ENCODE assay signal across 17 mouse cellular contexts in the genomic region with DNA sequence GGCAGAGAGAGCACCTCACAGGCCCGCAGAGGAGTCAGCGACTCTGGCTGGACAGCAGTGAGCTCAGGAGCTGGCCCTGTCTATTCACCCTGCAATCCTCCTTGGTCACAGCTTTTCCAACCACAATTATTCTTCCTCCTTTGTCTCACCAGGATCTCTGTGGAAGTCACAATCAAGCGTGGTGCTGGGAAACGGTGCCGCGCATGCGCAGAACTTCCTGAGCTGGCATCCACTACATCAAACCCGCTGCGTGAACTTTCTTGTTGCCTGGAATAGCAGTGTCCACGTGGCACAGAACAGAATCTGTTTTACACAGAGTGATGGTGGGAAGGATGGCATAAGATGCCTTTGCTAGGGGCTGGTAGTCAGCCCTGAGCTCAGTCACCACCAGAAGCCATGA.
"Had no signal": no experiment of that assay in that cellular context is flagged by ENCODE, and none has a peak within 500 bp of the region (broad histone marks: within the 10 kb centered on the region; RNA-seq: fewer than 3 reads in every experiment).

No protein-coding gene starts in this region.

- H3K27me3 ChIP-seq: intestine, embryonic 15.5 days; liver, embryonic 15.5 days; midbrain, embryonic 15.5 days had no signal

- H3K4me2 ChIP-seq: intestine, embryonic 15.5 days; liver, embryonic 11.5 days; liver, embryonic 15.5 days; lung, embryonic 14.5 days; midbrain, embryonic 15.5 days; neural tube, embryonic 12.5 days had no signal

- H3K9me3 ChIP-seq: intestine, embryonic 15.5 days; limb, embryonic 10.5 days; liver, embryonic 15.5 days; midbrain, embryonic 15.5 days had no signal

- H3K27ac ChIP-seq: intestine, embryonic 15.5 days; layer of hippocampus, adult 2 months; limb, embryonic 10.5 days; liver, embryonic 15.5 days; midbrain, embryonic 10.5 days; midbrain, embryonic 15.5 days; neural tube, embryonic 12.5 days had no signal

- ATAC-seq: intestine, embryonic 15.5 days; midbrain, embryonic 15.5 days had no signal

- H3K9ac ChIP-seq: intestine, embryonic 15.5 days; liver, embryonic 15.5 days; lung, embryonic 14.5 days; midbrain, embryonic 15.5 days; neural tube, embryonic 12.5 days had no signal

- H3K36me3 ChIP-seq: intestine, embryonic 15.5 days; limb, embryonic 10.5 days; liver, embryonic 15.5 days; midbrain, embryonic 10.5 days; midbrain, embryonic 15.5 days; neural tube, embryonic 12.5 days had no signal

- H3K4me1 ChIP-seq: intestine, embryonic 15.5 days; limb, embryonic 10.5 days; liver, embryonic 15.5 days; neural tube, embryonic 12.5 days had no signal

- H3K4me3 ChIP-seq: intestine, embryonic 15.5 days; layer of hippocampus, adult 2 months; limb, embryonic 10.5 days; liver, embryonic 15.5 days; midbrain, embryonic 10.5 days; midbrain, embryonic 15.5 days; neural tube, embryonic 12.5 days had no signal

- DNase-seq: kidney, adult 18-20 months; kidney, postnatal 10 days; kidney, postnatal 4 days; lung, embryonic 14.5 days; lung, postnatal 10 days; lung, postnatal 4 days; retina, postnatal 1 day; thymus, adult 2 months; thymus, postnatal 25 days had no signal
